Mouse (Mus musculus) E14TG2a.4 (cell line): ENCODE results near the gene Gm28374.

Experiments
- CTCF ChIP-seq: conservative IDR thresholded peaks from 2 replicates; pipeline ENCODE4 v1.5.1; 2014; ENCODE audit warnings: low read length
- NANOG ChIP-seq: IDR thresholded peaks from 2 replicates; pipeline ENCODE4 v1.6.1; 2014; ENCODE audit warnings: borderline replicate concordance, low read length, mixed read lengths
- POU5F1 ChIP-seq: IDR thresholded peaks from 2 replicates; pipeline ENCODE4 v1.6.1; 2014; ENCODE audit warnings: low read length, borderline replicate concordance

GRCm38 (mm10) chr19:6035966-6036585 is 46.0 kb downstream of the Gm28374 start:
- TF ChIP-seq CTCF (no peak), NANOG (no peak), POU5F1 (no peak)
